Mouse (Mus musculus): Measurements from ENCODE around the gene Actl10.

The Actl10 gene

GRCm38 (mm10) chr2:154583906-154584872 lies 32.6 kb downstream of the Actl10 start:
- DNase-seq (ENCODE audit: low spot score) = no peak

- no peak for DNase-seq (ENCODE audit: low spot score)
Measured at GRCm38 (mm10) chr2:154584931-154585601, 33.5 kb downstream of the Actl10 start.

GRCm38 (mm10) chr2:154586405-154586804 lies 34.8 kb downstream of the Actl10 start:
- DNase-seq (ENCODE audit: low spot score) = peak; percentile 64

GRCm38 (mm10) chr2:154589051-154589450 lies 37.5 kb downstream of the Actl10 start:
- no peak for DNase-seq (ENCODE audit: low spot score)

DNA sequence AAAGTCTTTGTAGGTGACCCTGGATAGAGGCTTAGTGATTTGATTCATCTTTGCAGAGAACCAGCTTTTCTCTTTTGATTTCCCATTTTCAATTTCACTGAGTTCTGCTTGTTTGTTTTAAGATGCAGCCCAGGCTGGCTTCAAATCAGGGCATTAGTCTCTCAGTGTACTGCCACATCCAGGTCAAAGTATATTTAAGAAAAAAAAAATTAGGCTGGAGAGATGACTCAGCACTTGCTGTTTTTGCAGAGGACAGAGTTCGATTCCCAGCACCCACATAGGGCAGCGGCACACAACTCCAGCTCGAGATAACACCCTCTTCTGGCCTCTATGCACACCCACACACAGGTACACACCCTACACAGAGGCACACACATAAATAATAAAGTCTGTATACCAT lies 39.7 kb downstream of the Actl10 start:
- no peak for DNase-seq (ENCODE audit: low spot score)

- DNase-seq (ENCODE audit: low spot score) = no peak
Measured at GRCm38 (mm10) chr2:154593025-154593424, 41.4 kb downstream of the Actl10 start.

DNA sequence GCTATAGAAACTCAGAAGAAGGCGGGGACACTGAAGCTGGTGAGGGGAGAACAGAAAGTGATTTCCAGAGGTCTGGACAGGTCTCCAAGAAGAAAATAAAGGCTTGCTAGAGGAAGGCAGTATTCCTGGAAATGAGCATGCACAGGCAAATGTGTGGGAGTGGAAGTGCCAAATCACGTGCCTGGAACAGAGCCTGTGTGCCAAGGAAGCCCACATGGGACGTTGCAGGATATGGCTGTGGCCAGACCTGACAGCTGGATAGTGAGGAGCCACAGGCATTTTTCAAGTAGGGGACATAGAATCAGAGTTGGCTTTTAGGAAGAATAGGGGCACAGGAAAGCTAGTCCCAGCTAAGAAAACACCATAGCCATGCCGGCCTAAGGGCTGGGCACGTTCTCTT lies 44.2 kb downstream of the Actl10 start:
- DNase-seq (ENCODE audit: low spot score) = no peak

DNA sequence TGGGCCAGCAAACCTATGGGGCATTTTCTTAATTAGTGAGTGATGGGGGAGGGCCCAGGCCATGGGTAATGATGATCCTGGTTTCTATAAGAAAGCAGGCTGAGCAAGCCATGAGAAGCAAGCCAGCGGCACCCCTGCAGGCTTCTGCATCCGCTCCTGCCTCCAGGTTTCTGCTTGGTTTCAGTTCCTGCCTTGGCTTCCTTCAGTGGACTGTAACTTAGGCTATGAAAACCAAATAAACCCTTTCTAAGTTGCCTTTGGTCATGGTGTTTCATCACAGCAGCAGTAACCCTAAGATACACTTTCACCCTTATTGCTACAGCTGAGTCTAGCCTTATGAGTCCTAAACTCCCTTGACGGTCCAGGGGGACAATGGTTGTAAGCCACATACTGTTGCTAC lies 45.8 kb downstream of the Actl10 start:
- DNase-seq (ENCODE audit: low spot score) = no peak

- no peak for DNase-seq (ENCODE audit: low spot score)
Measured at GRCm38 (mm10) chr2:154600586-154600985, 49.0 kb downstream of the Actl10 start.

DNA sequence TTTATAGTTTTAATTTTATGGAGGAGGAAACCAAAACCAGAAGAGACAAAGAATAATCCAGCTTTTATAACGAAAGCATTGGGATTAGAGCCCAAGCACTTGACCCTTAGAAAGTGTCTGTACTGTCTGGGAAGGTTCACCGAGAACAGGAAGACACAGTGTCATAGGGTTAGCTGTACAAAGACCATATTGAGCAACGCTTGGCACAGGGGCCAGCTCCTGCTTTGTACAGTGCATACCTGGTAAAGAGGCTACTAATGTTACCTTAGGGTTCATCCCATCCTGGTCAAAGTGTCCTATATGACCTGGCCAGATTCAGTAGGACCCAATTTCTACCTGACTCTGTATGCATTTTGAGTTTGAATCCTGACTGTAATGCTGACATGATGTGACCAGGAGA lies 49.7 kb downstream of the Actl10 start:
- no peak for DNase-seq (ENCODE audit: low spot score)
